Mouse (Mus musculus) ES-Bruce4 (cell line): ENCODE measurements around the gene Acat2.

Source experiments
- CTCF ChIP-seq: IDR thresholded peaks from one replicate; pipeline ENCODE4 v1.8.1; 2011; ENCODE audit warnings: low read depth, low read length
- POLR2A ChIP-seq: IDR thresholded peaks from one replicate; pipeline ENCODE4 v1.8.1; 2011; ENCODE audit warnings: low read length; ENCODE audit not compliant: insufficient read depth

DNA sequence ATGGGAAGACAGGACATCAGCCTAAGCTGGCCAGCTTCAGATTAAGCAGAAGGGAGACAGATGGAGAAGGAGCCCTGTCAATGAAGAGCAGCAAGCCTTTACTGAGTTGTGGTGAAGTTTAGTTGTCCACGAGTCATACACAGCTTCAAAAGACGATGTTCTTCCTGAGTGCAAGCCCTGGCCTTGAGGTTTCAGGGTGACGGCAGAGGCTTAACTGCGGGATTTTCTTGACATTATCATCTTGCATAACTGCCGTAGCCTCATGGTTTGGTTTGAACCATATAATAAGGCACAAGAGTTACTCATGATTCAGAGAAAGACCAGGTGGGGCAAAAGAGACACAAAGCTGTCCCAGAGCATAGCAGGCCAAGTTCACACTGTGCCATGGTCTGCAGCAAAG, 37.3 kb upstream of the Acat2 start:
- TF ChIP-seq POLR2A (no peak), CTCF (no peak)
